Mouse (Mus musculus): Measurements from ENCODE around the gene Clca4b. TPM values are rescaled to one million over a fixed set of nuclear protein-coding genes. Genes with fewer than 3 reads are reported as not detected.
"Not testable (repeated sequence)": the region's sequence is repeated elsewhere in the genome, so short reads cannot be mapped to it uniquely, and the experiment has no call there.

Gene Clca4b
- total RNA-seq, 1 experiment: 0.22 TPM

- Histone ChIP-seq H3K9me3 (ENCODE audit: control insufficient read depth, insufficient read depth, low read depth, low read length) (no peaks in the 10 kb centered on the region), H3K4me3 (ENCODE audit: insufficient read depth in 1 of 2, low read depth in 1 of 2, low read length in 2 of 2, poor library complexity in 1 of 2, severe bottlenecking in 1 of 2) (no peak overlapping the region), H3K4me1 (ENCODE audit: control insufficient read depth in 2 of 2, insufficient read depth in 2 of 2, low read length in 2 of 2, poor library complexity in 1 of 2) (no peaks in the 10 kb centered on the region), H3K36me3 (ENCODE audit: control insufficient read depth, insufficient read depth, low read length, poor library complexity, severe bottlenecking) (no peaks in the 10 kb centered on the region), H3K27ac (ENCODE audit: insufficient read depth, low read depth, low read length, poor library complexity, severe bottlenecking) (no peak overlapping the region), H3K9ac (ENCODE audit: insufficient read depth, low read depth, low read length, poor library complexity, severe bottlenecking) (no peak overlapping the region)
- TF ChIP-seq HCFC1 (IDR thresholded peaks at IDR 0.05; ENCODE audit: borderline replicate concordance, insufficient read depth, low read length) (no peak), ZC3H11A (IDR thresholded peaks at IDR 0.05; ENCODE audit: borderline replicate concordance, low read depth, low read length) (no peak), CHD2 (IDR thresholded peaks at IDR 0.05; ENCODE audit: low read depth, low read length) (no peak), ZNF384 (IDR thresholded peaks at IDR 0.05; ENCODE audit: low read depth, low read length) (no peak), MAFK (IDR thresholded peaks at IDR 0.05; ENCODE audit: insufficient read depth, low read depth, low read length) (no peak)
- in situ Hi-C loops (cut with MboI; ENCODE audit: low sequenced_read_pairs in 2 of 2, unreplicated experiment in 2 of 2): no loop called here
- no peak for DNase-seq (ENCODE audit: low read depth, low spot score)
Measured at GRCm38 (mm10) chr3:144971553-144972270, 39.4 kb upstream of the Clca4b start.

- no peak for DNase-seq (ENCODE audit: low read depth, low spot score)
- in situ Hi-C loops (cut with MboI; ENCODE audit: low sequenced_read_pairs in 2 of 2, unreplicated experiment in 2 of 2): no loop called here
- Histone ChIP-seq H3K36me3 (ENCODE audit: control insufficient read depth, insufficient read depth, low read length, poor library complexity, severe bottlenecking) (no peaks in the 10 kb centered on the region), H3K9me3 (ENCODE audit: control insufficient read depth, insufficient read depth, low read depth, low read length) (no peaks in the 10 kb centered on the region), H3K9ac (ENCODE audit: insufficient read depth, low read depth, low read length, poor library complexity, severe bottlenecking) (no peak overlapping the region), H3K4me1 (ENCODE audit: control insufficient read depth in 2 of 2, insufficient read depth in 2 of 2, low read length in 2 of 2, poor library complexity in 1 of 2) (no peaks in the 10 kb centered on the region), H3K4me3 (ENCODE audit: insufficient read depth in 1 of 2, low read depth in 1 of 2, low read length in 2 of 2, poor library complexity in 1 of 2, severe bottlenecking in 1 of 2) (no peak overlapping the region), H3K27ac (ENCODE audit: insufficient read depth, low read depth, low read length, poor library complexity, severe bottlenecking) (no peak overlapping the region)
- no peak for TF ChIP-seq ZC3H11A (IDR thresholded peaks at IDR 0.05; ENCODE audit: borderline replicate concordance, low read depth, low read length)
- no peak for TF ChIP-seq ZNF384 (IDR thresholded peaks at IDR 0.05; ENCODE audit: low read depth, low read length)
- TF ChIP-seq MAFK (IDR thresholded peaks at IDR 0.05; ENCODE audit: insufficient read depth, low read depth, low read length): no peak
- TF ChIP-seq HCFC1 (IDR thresholded peaks at IDR 0.05; ENCODE audit: borderline replicate concordance, insufficient read depth, low read length): no peak
- TF ChIP-seq CHD2 (IDR thresholded peaks at IDR 0.05; ENCODE audit: low read depth, low read length): no peak
Measured at GRCm38 (mm10) chr3:144969755-144970154, 37.4 kb upstream of the Clca4b start.

GRCm38 (mm10) chr3:144966074-144966473, 33.7 kb upstream of the Clca4b start:
- Histone ChIP-seq H3K9me3 (ENCODE audit: control insufficient read depth, insufficient read depth, low read depth, low read length) (no peaks in the 10 kb centered on the region), H3K27ac (ENCODE audit: insufficient read depth, low read depth, low read length, poor library complexity, severe bottlenecking) (no peak overlapping the region), H3K4me3 (ENCODE audit: insufficient read depth in 1 of 2, low read depth in 1 of 2, low read length in 2 of 2, poor library complexity in 1 of 2, severe bottlenecking in 1 of 2) (no peak overlapping the region), H3K36me3 (ENCODE audit: control insufficient read depth, insufficient read depth, low read length, poor library complexity, severe bottlenecking) (no peaks in the 10 kb centered on the region), H3K4me1 (ENCODE audit: control insufficient read depth in 2 of 2, insufficient read depth in 2 of 2, low read length in 2 of 2, poor library complexity in 1 of 2) (no peaks in the 10 kb centered on the region), H3K9ac (ENCODE audit: insufficient read depth, low read depth, low read length, poor library complexity, severe bottlenecking) (no peak overlapping the region)
- no peak for DNase-seq (ENCODE audit: low read depth, low spot score)
- in situ Hi-C loops (cut with MboI; ENCODE audit: low sequenced_read_pairs in 2 of 2, unreplicated experiment in 2 of 2): no loop called here
- TF ChIP-seq ZC3H11A (IDR thresholded peaks at IDR 0.05; ENCODE audit: borderline replicate concordance, low read depth, low read length) (no peak), MAFK (IDR thresholded peaks at IDR 0.05; ENCODE audit: insufficient read depth, low read depth, low read length) (no peak), HCFC1 (IDR thresholded peaks at IDR 0.05; ENCODE audit: borderline replicate concordance, insufficient read depth, low read length) (no peak), ZNF384 (IDR thresholded peaks at IDR 0.05; ENCODE audit: low read depth, low read length) (no peak), CHD2 (IDR thresholded peaks at IDR 0.05; ENCODE audit: low read depth, low read length) (no peak)

- Histone ChIP-seq H3K9me3 (ENCODE audit: control insufficient read depth, insufficient read depth, low read depth, low read length) (no peaks in the 10 kb centered on the region), H3K27ac (ENCODE audit: insufficient read depth, low read depth, low read length, poor library complexity, severe bottlenecking) (no peak overlapping the region), H3K9ac (ENCODE audit: insufficient read depth, low read depth, low read length, poor library complexity, severe bottlenecking) (no peak overlapping the region), H3K4me1 (ENCODE audit: control insufficient read depth in 2 of 2, insufficient read depth in 2 of 2, low read length in 2 of 2, poor library complexity in 1 of 2) (peaks cover 0 to 5% of the 10 kb centered on the region in 2 experiments; a peak in 1 of 4 replicates), H3K4me3 (ENCODE audit: insufficient read depth in 1 of 2, low read depth in 1 of 2, low read length in 2 of 2, poor library complexity in 1 of 2, severe bottlenecking in 1 of 2) (no peak overlapping the region), H3K36me3 (ENCODE audit: control insufficient read depth, insufficient read depth, low read length, poor library complexity, severe bottlenecking) (no peaks in the 10 kb centered on the region)
- in situ Hi-C loops (cut with MboI; ENCODE audit: low sequenced_read_pairs in 2 of 2, unreplicated experiment in 2 of 2): no loop called here
- TF ChIP-seq ZNF384 (IDR thresholded peaks at IDR 0.05; ENCODE audit: low read depth, low read length) (no peak), CHD2 (IDR thresholded peaks at IDR 0.05; ENCODE audit: low read depth, low read length) (no peak), HCFC1 (IDR thresholded peaks at IDR 0.05; ENCODE audit: borderline replicate concordance, insufficient read depth, low read length) (no peak), ZC3H11A (IDR thresholded peaks at IDR 0.05; ENCODE audit: borderline replicate concordance, low read depth, low read length) (no peak), MAFK (IDR thresholded peaks at IDR 0.05; ENCODE audit: insufficient read depth, low read depth, low read length) (no peak)
- DNase-seq (ENCODE audit: low read depth, low spot score): no peak
Measured at GRCm38 (mm10) chr3:144950829-144951228, 18.5 kb upstream of the Clca4b start.

- in situ Hi-C loops (cut with MboI; ENCODE audit: low sequenced_read_pairs in 2 of 2, unreplicated experiment in 2 of 2); H3K9me3 ChIP-seq (ENCODE audit: control insufficient read depth, insufficient read depth, low read depth, low read length); H3K36me3 ChIP-seq (ENCODE audit: control insufficient read depth, insufficient read depth, low read length, poor library complexity, severe bottlenecking); H3K4me1 ChIP-seq (ENCODE audit: control insufficient read depth in 2 of 2, insufficient read depth in 2 of 2, low read length in 2 of 2, poor library complexity in 1 of 2); H3K9ac ChIP-seq (ENCODE audit: insufficient read depth, low read depth, low read length, poor library complexity, severe bottlenecking): not testable (repeated sequence)
- Histone ChIP-seq H3K27ac (ENCODE audit: insufficient read depth, low read depth, low read length, poor library complexity, severe bottlenecking) (peak overlapping the region; percentile 79), H3K4me3 (ENCODE audit: insufficient read depth in 1 of 2, low read depth in 1 of 2, low read length in 2 of 2, poor library complexity in 1 of 2, severe bottlenecking in 1 of 2) (peak overlapping the region in 1 of 2 experiments; percentile 54; a peak in 1 of 4 replicates)
- peak; percentile 39 for DNase-seq (ENCODE audit: low read depth, low spot score)
Measured at GRCm38 (mm10) chr3:144947376-144947775, 15.0 kb upstream of the Clca4b start.

- H3K9ac ChIP-seq (ENCODE audit: insufficient read depth, low read depth, low read length, poor library complexity, severe bottlenecking); H3K27ac ChIP-seq (ENCODE audit: insufficient read depth, low read depth, low read length, poor library complexity, severe bottlenecking); H3K4me3 ChIP-seq (ENCODE audit: insufficient read depth in 1 of 2, low read depth in 1 of 2, low read length in 2 of 2, poor library complexity in 1 of 2, severe bottlenecking in 1 of 2); H3K36me3 ChIP-seq (ENCODE audit: control insufficient read depth, insufficient read depth, low read length, poor library complexity, severe bottlenecking); H3K9me3 ChIP-seq (ENCODE audit: control insufficient read depth, insufficient read depth, low read depth, low read length); DNase-seq (ENCODE audit: low read depth, low spot score); H3K4me1 ChIP-seq (ENCODE audit: control insufficient read depth in 2 of 2, insufficient read depth in 2 of 2, low read length in 2 of 2, poor library complexity in 1 of 2); in situ Hi-C loops (cut with MboI; ENCODE audit: low sequenced_read_pairs in 2 of 2, unreplicated experiment in 2 of 2): not testable (repeated sequence)
Measured at GRCm38 (mm10) chr3:144933625-144934024, 1.3 kb upstream of the Clca4b start.
